Mouse (Mus musculus) left cerebral cortex, adult 2 months (tissue): Measurements from ENCODE around the gene Rnf43. TPM values are rescaled to one million over a fixed set of nuclear protein-coding genes. Genes with fewer than 3 reads are reported as not detected.

ENCODE experiments used
- DNase-seq, 2 experiments: peaks; one replicate each; pipeline ENCODE4 v3.0.0; 2021 to 2022; ENCODE audit warnings: low spot score in 2 of 2, mixed read lengths in 1 of 2; ENCODE audit errors: extremely low spot score in 1 of 2
- H3K27ac ChIP-seq: fragments of 200-600 bp; 2 replicates; pipeline ENCODE4 v1.8.1; 2022
- H3K4me3 ChIP-seq: fragments of 200-600 bp; 2 replicates; pipeline ENCODE4 v1.8.1; 2022
- CTCF ChIP-seq: fragments of 200-600 bp; IDR thresholded peaks from 2 replicates; pipeline ENCODE4 v1.8.1; 2022; ENCODE audit warnings: antibody characterized with exemption, mild to moderate bottlenecking, moderate library complexity
- intact Hi-C: fragments of 180-260 bp; cut with DNase I; formaldehyde crosslinking; loops from one replicate; pipeline ENCODE4 v1.15.1; 2025
- total RNA-seq, 2 experiments: library from RNA; stranded (reverse); gene quantifications; 2 replicates each; pipeline ENCODE4 v1.2.3; 2021

Gene Rnf43
- total RNA-seq, 2 experiments from 2014 or later: 1.7 to 2.8 TPM

DNA sequence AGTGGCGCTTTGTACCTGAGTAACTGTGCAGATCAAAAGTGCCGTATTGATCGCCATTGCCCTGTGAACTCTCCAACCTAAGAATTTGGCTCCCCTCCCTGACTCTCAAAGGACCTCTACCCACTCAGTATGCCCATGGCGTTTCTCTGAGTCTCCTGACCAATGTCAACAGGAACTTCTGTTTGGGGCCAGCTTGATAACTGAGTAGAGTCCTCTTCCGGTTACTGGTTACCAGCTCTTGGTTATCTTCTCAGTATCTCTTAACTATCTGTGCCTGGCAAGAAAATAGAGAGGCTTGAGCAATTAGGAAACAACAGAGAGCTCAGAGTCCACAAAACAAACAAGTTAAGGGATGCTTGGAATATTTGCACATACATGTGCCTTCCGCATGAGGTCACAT is 38.6 kb downstream of the Rnf43 start:
- intact Hi-C loops: no loop called here
- DNase-seq: no peak
- Histone ChIP-seq H3K27ac (no peak overlapping the region), H3K4me3 (no peak overlapping the region)
- no peak for TF ChIP-seq CTCF

DNA sequence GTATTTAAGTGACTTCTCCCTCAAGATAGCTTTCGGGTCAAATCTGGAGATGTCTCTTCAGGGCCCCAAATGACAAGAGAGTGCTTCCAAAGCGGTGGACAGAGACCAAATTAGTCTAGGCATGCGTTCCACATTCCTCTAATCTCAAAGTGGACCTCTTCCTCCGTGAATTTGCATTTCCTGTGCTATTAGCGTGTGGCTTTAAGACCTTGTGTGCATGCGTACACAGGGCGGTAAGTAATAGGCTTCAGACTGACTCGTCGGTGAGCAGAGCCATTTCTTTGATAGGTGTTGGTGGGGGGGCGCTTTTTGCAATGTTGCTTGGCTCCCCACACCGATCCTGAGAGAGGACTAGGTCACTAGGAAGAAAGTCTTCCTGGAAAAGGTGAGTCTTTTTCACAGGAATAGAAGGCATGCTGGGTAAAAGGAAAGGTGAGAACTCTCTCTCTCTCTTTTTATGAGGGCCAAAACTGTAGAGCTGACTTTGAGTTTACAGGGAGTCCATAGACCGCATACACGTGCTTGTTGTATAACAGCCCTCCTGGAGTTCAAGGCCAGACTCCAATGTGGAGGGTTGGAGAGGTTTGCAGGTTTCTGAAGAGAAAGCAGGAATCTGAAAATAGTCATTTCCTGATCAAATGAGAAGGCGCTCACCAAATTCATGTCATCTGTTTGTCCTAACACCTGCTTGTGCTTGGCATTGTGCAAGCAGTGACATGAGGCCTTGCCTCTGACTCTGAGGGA is 39.5 kb downstream of the Rnf43 start:
- Histone ChIP-seq H3K27ac (no peak overlapping the region), H3K4me3 (no peak overlapping the region)
- DNase-seq: no peak
- intact Hi-C loops: no loop called here
- TF ChIP-seq CTCF: no peak

DNA sequence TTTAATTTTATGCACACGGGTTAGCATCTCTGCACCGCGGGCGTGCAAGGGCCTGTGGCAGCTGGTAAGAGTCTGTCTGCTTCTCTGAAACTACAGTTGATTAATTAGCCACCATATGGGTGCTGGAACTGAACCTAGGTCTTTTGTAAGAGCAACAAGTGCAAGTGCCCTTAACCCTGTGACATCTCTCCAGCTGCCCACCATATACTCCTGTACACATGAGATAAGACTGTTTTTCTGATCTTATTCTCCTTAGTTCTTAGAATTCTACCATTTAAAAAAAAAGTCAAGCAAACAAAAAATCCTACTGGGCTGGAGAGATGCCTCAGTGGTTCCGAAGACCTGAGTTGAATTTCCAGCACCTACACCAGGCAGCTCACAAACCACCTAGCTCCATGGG is 41.1 kb downstream of the Rnf43 start:
- intact Hi-C loops: no loop called here
- TF ChIP-seq CTCF: no peak
- H3K4me3 ChIP-seq: no peak overlapping the region
- no peak for DNase-seq
- H3K27ac ChIP-seq: no peak overlapping the region

DNA sequence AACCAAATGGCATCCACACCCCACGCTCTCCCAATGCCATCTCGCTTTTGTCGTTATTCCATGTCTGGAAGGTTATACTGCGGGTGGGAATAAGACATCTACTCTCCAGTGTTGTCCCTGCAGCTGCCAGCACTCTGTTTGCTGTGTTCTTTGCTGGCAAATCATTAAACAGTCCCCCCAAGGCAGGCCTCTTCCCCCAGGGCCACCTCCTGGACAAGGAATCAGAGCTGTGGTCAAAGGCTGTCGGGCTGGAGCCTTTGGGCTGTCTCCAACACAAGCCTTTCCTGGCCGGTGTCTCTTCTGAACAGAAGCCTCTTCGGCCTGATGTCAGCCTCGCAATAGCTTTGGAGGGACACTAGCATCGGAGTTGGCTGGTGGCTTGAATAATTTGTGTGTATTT is 41.8 kb downstream of the Rnf43 start:
- no peak for DNase-seq
- intact Hi-C loops: no loop called here
- Histone ChIP-seq H3K4me3 (no peak overlapping the region), H3K27ac (no peak overlapping the region)
- no peak for TF ChIP-seq CTCF

DNA sequence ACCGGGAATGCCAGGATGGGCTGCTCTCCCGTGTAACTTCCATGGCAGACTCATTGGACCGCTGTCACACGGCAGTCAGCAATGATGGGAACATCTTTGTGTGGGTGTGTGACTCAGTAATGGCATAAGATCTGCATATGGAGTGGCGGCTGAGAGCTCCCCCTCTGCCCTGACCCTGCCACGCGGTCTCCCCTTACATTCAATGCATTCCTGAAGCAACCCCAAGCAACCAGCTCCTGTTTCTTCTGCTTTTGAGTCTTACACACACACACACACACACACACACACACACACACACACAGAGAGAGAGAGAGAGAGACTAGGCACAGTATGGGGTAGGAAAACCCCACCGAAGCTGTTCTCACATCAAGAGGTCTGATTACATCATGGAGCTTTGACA is 45.0 kb downstream of the Rnf43 start:
- TF ChIP-seq CTCF: no peak
- intact Hi-C loops: no loop called here
- DNase-seq: no peak

DNA sequence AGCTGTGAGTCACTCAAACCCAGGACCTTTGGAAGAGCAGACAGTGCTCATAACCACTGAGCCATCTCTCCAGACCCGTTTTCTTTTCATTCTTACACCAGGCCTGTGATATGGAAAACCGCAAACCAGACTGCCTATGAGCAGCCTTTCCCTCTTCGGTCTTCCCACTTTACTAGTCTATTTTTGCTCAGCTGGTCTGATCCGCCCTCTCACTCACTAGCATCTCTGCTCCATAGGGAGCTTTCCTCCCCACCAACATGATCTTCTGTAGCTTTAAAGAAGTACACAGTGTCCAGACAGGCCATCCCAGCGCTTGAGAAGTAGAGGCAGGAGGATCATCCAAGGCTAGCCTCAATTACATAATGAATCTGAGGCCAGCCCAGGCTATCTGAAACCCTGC is 46.5 kb downstream of the Rnf43 start:
- intact Hi-C loops: no loop called here
- Histone ChIP-seq H3K27ac (no peak overlapping the region), H3K4me3 (no peak overlapping the region)
- no peak for TF ChIP-seq CTCF
- DNase-seq: no peak

More for the DNA sequence above, 45.0 kb downstream of the Rnf43 start:
- Histone ChIP-seq H3K27ac (no peak overlapping the region), H3K4me3 (no peak overlapping the region)

DNA sequence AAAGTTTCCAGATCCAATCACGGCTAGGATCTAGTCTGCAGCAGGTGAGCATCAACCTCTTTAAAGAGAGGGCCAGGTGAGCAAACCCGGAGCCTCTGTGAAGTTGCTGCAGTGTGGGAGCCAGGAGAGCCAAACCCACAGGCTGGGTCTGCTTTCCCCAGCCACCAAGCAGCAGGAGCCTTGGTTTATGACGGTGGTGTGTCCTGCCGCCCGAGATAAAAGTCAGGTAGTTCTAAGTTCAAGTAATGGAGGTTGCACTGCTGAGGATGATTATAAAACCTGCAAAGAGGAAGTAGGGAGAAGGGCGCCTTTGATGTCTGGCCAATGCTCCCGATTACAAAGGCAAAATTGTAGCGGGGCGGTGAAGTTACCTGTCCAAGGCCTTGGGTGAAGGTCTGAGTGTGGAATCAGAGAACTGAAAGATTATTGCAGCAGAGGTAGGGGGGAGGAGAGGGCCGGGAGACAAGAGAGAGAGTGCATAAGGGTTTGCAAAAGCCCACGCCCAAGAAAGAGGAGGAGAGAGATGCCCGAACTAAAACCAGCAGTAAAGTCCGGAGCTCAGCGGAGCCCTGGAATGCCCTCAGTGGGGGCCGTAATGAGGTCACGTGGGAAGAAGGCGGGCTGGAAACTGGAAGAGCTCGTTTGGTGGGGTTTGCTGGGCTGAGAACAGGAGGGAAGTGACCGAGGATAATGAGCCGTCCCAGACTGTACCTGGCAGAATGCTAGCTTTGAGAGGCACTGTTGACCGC is 47.2 kb downstream of the Rnf43 start:
- intact Hi-C loops: no loop called here
- TF ChIP-seq CTCF: no peak

DNA sequence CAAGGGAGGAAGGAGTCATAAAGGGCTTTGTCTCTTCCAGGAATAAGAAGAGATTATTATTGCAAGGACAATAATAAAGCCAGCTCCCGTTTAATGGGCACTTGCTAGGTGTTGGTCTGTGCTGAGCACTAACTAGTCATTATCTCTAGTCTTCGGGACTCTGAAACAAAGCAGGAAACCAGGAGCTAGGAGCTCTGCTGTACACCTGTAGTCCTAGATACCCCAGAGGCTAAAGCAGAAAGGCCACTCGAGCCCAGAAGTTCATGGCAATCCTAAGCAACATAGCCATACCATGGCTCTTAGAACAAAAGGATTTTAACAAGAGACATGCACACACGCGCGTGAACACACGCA is 47.7 kb downstream of the Rnf43 start:
- no peak for DNase-seq
- intact Hi-C loops: no loop called here
- Histone ChIP-seq H3K4me3 (no peak overlapping the region), H3K27ac (no peak overlapping the region)
- TF ChIP-seq CTCF: no peak

More for the DNA sequence above, 47.2 kb downstream of the Rnf43 start:
- Histone ChIP-seq H3K4me3 (no peak overlapping the region; the same call in 1 of the 2 replicates), H3K27ac (no peak overlapping the region)
- no peak for DNase-seq

DNA sequence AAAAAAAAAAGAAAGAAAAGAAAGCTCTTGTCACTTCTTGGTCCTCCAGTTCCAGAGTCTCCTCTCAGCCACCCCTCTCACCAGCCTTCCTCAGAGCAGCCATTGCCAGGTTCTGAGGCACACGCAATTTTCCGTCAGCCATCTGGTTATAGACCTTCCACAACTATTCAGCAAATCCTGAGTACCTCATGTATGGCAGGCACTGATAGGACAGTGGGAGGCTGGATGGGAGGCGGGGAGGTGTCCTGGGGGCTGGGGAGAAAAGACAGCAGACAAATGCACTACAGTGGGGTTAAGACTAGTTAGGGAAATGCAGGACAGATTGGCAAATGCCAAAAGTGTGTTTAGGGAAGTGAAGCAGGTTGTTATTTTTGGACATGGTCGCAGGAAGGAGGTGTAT is 49.7 kb downstream of the Rnf43 start:
- no peak for TF ChIP-seq CTCF
- DNase-seq: no peak
- Histone ChIP-seq H3K4me3 (no peak overlapping the region), H3K27ac (no peak overlapping the region)
- intact Hi-C loops: no loop called here

DNA sequence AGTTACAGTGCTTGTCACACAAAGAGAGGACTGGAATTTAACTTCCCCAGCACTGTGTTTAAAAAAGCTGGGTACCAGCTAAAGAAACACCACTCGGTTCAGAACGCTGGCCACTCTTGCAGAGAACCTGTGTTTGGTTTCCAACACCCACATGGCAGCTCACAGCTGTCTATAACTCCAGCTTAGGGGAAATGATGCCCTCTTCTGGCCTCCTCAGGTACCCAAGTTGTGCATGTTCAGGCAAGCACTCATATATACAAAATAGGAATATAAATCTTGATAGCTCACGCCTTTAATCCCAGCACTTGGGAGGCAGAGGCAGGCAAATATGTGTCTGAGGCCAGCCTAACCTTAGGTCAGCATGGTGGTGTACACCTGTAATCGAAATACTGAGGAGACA is 53.5 kb downstream of the Rnf43 start:
- H3K27ac ChIP-seq: no peak overlapping the region
- no peak for TF ChIP-seq CTCF
- no peak overlapping the region for H3K4me3 ChIP-seq
- intact Hi-C loops: no loop called here
- no peak for DNase-seq

DNA sequence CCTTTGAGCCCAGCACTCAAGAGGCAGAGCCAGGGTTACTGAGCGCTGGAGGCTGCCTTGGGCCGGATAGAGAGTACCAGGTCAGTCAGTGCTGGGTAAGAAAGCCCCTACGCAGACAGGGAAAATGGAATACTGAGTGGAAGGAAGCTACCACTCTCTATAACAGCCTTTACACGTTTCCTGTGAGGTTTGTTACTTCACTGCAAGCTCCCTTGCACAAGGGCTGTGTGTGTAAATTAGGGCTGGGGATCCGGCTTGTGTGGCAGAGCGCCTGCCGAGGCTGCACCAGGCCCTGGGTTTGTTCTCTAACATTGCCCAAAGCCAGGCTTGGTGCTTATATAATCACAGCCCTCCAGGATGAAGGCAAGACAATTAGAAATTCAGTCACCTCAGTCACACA is 57.0 kb downstream of the Rnf43 start:
- H3K27ac ChIP-seq: no peak overlapping the region
- intact Hi-C loops: no loop called here
- no peak for DNase-seq
- no peak overlapping the region for H3K4me3 ChIP-seq
- TF ChIP-seq CTCF: no peak

DNA sequence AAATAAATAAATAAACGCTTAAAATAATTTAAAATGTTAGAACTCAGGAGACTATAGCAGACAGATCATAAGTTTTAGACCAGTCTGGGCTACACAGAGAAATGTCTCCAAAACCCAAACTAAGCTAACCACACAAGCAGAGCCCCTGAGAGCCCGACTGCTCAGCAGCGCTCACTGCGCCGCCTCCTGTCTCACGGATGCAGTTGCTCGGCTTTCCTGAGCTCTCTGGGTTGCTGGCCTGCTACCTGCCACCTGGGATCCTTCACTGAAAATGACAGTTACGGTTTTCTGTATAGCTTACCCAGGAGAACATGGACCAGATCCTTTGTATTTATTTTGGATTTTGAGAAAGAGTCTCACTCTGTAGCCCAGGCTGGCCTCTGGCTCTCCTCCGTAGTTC is 57.8 kb downstream of the Rnf43 start:
- no peak overlapping the region for H3K27ac ChIP-seq
- TF ChIP-seq CTCF: no peak; the same call in 1 of the 2 replicates
- no peak for DNase-seq
- H3K4me3 ChIP-seq: no peak overlapping the region
- intact Hi-C loops: no loop called here

DNA sequence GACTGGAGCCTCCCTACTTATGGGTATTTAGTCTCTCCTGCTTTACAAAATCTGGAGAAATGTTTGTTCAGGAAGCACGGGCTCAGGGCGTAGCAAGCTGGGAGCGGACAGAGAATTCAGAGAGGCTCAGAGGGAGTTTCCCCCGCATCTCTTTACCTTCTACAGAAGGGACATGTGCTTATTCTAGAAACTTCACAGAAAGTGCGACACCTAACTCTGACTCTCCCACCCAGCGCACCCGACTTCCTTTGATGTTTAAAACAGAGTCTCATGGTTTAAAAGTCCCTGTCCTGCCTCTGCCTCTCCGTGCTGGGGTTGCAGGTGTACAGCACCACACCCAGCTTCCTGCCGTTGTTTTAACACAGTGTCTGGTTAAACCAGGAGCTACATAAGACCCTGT is 58.3 kb downstream of the Rnf43 start:
- DNase-seq: no peak
- H3K4me3 ChIP-seq: no peak overlapping the region
- no peak for TF ChIP-seq CTCF
- intact Hi-C loops: no loop called here
- H3K27ac ChIP-seq: no peak overlapping the region
